Mouse (Mus musculus): ENCODE measurements around the gene Chn2. TPM values are rescaled to one million over a fixed set of nuclear protein-coding genes. Genes with fewer than 3 reads are reported as not detected.

The Chn2 gene
- total and polyA plus RNA-seq, 3 experiments, result not detected

DNA sequence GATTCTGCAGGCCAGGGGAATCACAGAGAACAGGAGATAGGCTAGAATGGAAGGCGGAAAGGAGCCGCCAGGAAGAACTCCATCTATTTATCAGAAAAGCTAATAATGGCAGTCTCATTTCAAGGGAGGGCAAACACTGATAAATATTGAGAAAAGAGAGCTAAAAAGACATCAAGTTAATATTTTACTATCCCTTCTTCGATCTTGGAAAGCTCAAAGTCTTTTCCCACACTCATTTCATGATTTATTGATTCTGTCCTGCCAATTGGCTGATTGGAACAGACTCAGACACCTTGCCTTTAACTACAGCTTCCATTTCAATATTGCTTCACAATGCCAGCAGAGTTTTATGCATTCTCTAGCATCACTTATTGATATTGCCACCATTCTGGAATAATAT, 85.2 kb downstream of the Chn2 start:
- no peak overlapping the region for H3K9ac ChIP-seq (ENCODE audit: insufficient read depth, low read depth)
- H3K4me3 ChIP-seq (replicated peaks in 1 of 3; ENCODE audit: low read depth in 2 of 3, low read length in 2 of 3, poor library complexity in 1 of 3), result no peak overlapping the region
- in situ Hi-C loops (cut with MboI; ENCODE audit: low pct_ligation_motif_present, low pct_unique_long_range_greater_than_20kb, low sequenced_read_pairs) (no loop called here), dilution Hi-C loops (cut with MboI; ENCODE audit: extremely low pct_ligation_motif_present, extremely low pct_unique_long_range_greater_than_20kb, low sequenced_read_pairs) (no loop called here)
- H3K4me2 ChIP-seq (ENCODE audit: insufficient read depth, low read depth, poor library complexity, severe bottlenecking), result no peak overlapping the region
- H3K27me3 ChIP-seq (replicated peaks), result no peaks in the 10 kb centered on the region
- peaks cover 7 to 31% of the 10 kb centered on the region in 2 experiments for H3K4me1 ChIP-seq (ENCODE audit: control insufficient read depth in 1 of 2, insufficient read depth in 2 of 2)
- DNase-seq (ENCODE audit: extremely low read depth), result no peak
- no peaks in the 10 kb centered on the region for H3K79me2 ChIP-seq (replicated peaks; ENCODE audit: control insufficient read depth, extremely low read depth, insufficient read depth, poor library complexity, severe bottlenecking)
- TF ChIP-seq BHLHE40 (IDR thresholded peaks at IDR 0.05; ENCODE audit: low read depth, low read length), result no peak
- TF ChIP-seq EP300 (IDR thresholded peaks at IDR 0.05; ENCODE audit: low read length), result no peak
- TF ChIP-seq ELF1 (IDR thresholded peaks at IDR 0.05; ENCODE audit: low read depth, low read length), result no peak
- no peak for TF ChIP-seq MXI1 (IDR thresholded peaks at IDR 0.05; ENCODE audit: low read depth, low read length)
- TF ChIP-seq CHD1 (IDR thresholded peaks at IDR 0.05; ENCODE audit: low read depth, low read length), result no peak
- no peak for TF ChIP-seq TCF12 (IDR thresholded peaks at IDR 0.05; ENCODE audit: low read depth, low read length)
- TF ChIP-seq ZKSCAN1 (IDR thresholded peaks at IDR 0.05; ENCODE audit: borderline replicate concordance, low read depth, low read length), result no peak
- no peak for TF ChIP-seq NELFE (IDR thresholded peaks at IDR 0.05; ENCODE audit: low read depth, low read length)
- no peak for TF ChIP-seq SIN3A (IDR thresholded peaks at IDR 0.05; ENCODE audit: low read length)
- TF ChIP-seq RAD21 (IDR thresholded peaks at IDR 0.05; ENCODE audit: low read depth, low read length), result no peak
- no peak for TF ChIP-seq ETS1 (conservative IDR thresholded peaks at IDR 0.05; ENCODE audit: low read depth, low read length)
- TF ChIP-seq USF2 (conservative IDR thresholded peaks at IDR 0.05; ENCODE audit: low read depth, low read length), result no peak
- TF ChIP-seq IRF4 (IDR thresholded peaks at IDR 0.05; ENCODE audit: low read depth, low read length), result no peak
- TF ChIP-seq MYC (IDR thresholded peaks at IDR 0.05; ENCODE audit: low read depth, low read length), result no peak
- TF ChIP-seq UBTF (IDR thresholded peaks at IDR 0.05; ENCODE audit: low read depth, low read length), result no peak
- no peaks in the 10 kb centered on the region for H3K36me3 ChIP-seq (replicated peaks in 1 of 2; ENCODE audit: control insufficient read depth in 1 of 2, insufficient read depth in 1 of 2, low read length in 1 of 2)
- no peak overlapping the region for H3K27ac ChIP-seq (ENCODE audit: insufficient read depth, low read depth)
- no peaks in the 10 kb centered on the region for H3K9me3 ChIP-seq (replicated peaks; ENCODE audit: low read length)

DNA sequence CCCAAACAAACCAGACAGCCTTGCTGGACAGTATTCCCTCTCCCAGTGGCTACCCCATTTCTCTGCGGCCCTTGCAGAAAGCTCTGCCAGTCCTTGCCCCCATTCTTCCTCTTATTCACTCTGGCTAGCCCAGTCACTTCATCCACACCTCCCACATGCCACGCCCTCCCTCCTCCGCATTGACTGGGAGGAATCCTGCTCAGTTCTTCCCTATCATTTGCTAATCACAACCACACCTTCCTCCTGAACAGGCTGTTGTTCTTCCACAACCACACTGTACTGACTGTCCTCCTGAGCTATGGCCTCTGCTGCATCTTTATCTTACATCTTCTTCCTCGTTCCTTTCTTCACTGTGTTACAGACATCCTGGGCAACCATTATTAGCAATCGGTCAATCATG, 86.2 kb downstream of the Chn2 start:
- in situ Hi-C loops (cut with MboI; ENCODE audit: low pct_ligation_motif_present, low pct_unique_long_range_greater_than_20kb, low sequenced_read_pairs) (no loop called here), dilution Hi-C loops (cut with MboI; ENCODE audit: extremely low pct_ligation_motif_present, extremely low pct_unique_long_range_greater_than_20kb, low sequenced_read_pairs) (no loop called here)
- Histone ChIP-seq H3K27ac (ENCODE audit: insufficient read depth, low read depth) (no peak overlapping the region), H3K4me1 (ENCODE audit: control insufficient read depth in 1 of 2, insufficient read depth in 2 of 2) (peaks cover 0 to 28% of the 10 kb centered on the region in 2 experiments; a peak in 3 of 4 replicates), H3K4me2 (ENCODE audit: insufficient read depth, low read depth, poor library complexity, severe bottlenecking) (no peak overlapping the region), H3K36me3 (replicated peaks in 1 of 2; ENCODE audit: control insufficient read depth in 1 of 2, insufficient read depth in 1 of 2, low read length in 1 of 2) (no peaks in the 10 kb centered on the region), H3K4me3 (replicated peaks in 1 of 3; ENCODE audit: low read depth in 2 of 3, low read length in 2 of 3, poor library complexity in 1 of 3) (no peak overlapping the region), H3K79me2 (replicated peaks; ENCODE audit: control insufficient read depth, extremely low read depth, insufficient read depth, poor library complexity, severe bottlenecking) (no peaks in the 10 kb centered on the region), H3K27me3 (replicated peaks) (no peaks in the 10 kb centered on the region), H3K9me3 (replicated peaks; ENCODE audit: low read length) (no peaks in the 10 kb centered on the region), H3K9ac (ENCODE audit: insufficient read depth, low read depth) (no peak overlapping the region)
- TF ChIP-seq USF2 (conservative IDR thresholded peaks at IDR 0.05; ENCODE audit: low read depth, low read length), result no peak
- no peak for TF ChIP-seq JUN (IDR thresholded peaks at IDR 0.05; ENCODE audit: insufficient read depth, low read depth, low read length)
- TF ChIP-seq MAFK (IDR thresholded peaks at IDR 0.05; ENCODE audit: insufficient replicate concordance, low read length), result no peak
- no peak for TF ChIP-seq USF1 (IDR thresholded peaks at IDR 0.05; ENCODE audit: low read depth, low read length)
- no peak for TF ChIP-seq MAZ (IDR thresholded peaks at IDR 0.05; ENCODE audit: low read depth, low read length)
- no peak for TF ChIP-seq RCOR1 (conservative IDR thresholded peaks at IDR 0.05; ENCODE audit: low read depth, low read length)
- DNase-seq (ENCODE audit: extremely low read depth), result no peak
